In the genomic region with DNA sequence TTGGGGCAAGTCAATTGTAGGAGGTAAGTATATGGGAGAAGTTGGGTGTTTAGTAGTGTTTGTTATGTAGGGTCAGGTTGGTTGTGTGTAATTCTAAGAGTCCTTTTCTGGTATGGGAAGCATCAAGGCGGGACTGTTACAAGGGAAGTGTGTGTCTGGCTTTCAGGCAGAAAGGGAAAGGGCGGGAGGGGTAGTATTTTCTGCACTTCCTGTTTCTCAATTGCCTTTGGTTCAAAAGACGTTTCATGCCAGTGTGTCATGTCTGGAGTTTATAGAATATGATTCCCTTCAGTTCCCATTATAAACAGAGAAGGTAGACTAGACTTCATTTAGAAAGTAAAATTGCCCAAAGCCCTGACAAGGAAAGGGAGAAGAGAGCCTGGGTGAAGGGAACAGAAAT, we compare ENCODE assay signal across 14 mouse cellular contexts.
"Had no signal": no experiment of that assay in that cellular context is flagged by ENCODE, and none has a peak within 500 bp of the region (broad histone marks: within the 10 kb centered on the region; RNA-seq: fewer than 3 reads in every experiment).

No protein-coding gene starts in this region.

- H3K4me3 ChIP-seq: left cerebral cortex, adult 2 months; limb, embryonic 15.5 days; liver, embryonic 13.5 days; lung, embryonic 15.5 days; neural tube, embryonic 12.5 days; stomach, embryonic 15.5 days had no signal

- H3K9ac ChIP-seq: limb, embryonic 15.5 days; liver, embryonic 13.5 days; liver, postnatal 0 days; lung, embryonic 15.5 days; neural tube, embryonic 12.5 days; stomach, embryonic 15.5 days had no signal

- H3K36me3 ChIP-seq: limb, embryonic 15.5 days; liver, embryonic 13.5 days; lung, embryonic 15.5 days; neural tube, embryonic 12.5 days; stomach, embryonic 15.5 days had no signal

- H3K4me2 ChIP-seq: limb, embryonic 15.5 days; liver, embryonic 13.5 days; lung, embryonic 15.5 days; neural tube, embryonic 12.5 days; stomach, embryonic 15.5 days had no signal

- DNase-seq: kidney, adult 11 months; kidney, postnatal 10 days; liver, embryonic 13.5 days; liver, postnatal 0 days; lung, postnatal 36 days; midbrain, embryonic 14.5 days; right cerebral cortex, postnatal 14 days; thymus, adult 2 months; thymus, postnatal 25 days had no signal

- H3K9me3 ChIP-seq: limb, embryonic 15.5 days; liver, embryonic 13.5 days; lung, embryonic 15.5 days; neural tube, embryonic 12.5 days; stomach, embryonic 15.5 days had no signal

- H3K27ac ChIP-seq: left cerebral cortex, adult 2 months; limb, embryonic 15.5 days; liver, embryonic 13.5 days; lung, embryonic 15.5 days; neural tube, embryonic 12.5 days; stomach, embryonic 15.5 days had no signal

- ATAC-seq: liver, postnatal 0 days had no signal

- H3K27me3 ChIP-seq: limb, embryonic 15.5 days; liver, embryonic 13.5 days; lung, embryonic 15.5 days; neural tube, embryonic 12.5 days; stomach, embryonic 15.5 days had no signal
